Mouse (Mus musculus): ENCODE measurements around the gene Morn1.

The Morn1 gene

GRCm38 (mm10) chr4:155142836-155143235 lies 56.5 kb downstream of the Morn1 start:
- DNase-seq: no peak

DNA sequence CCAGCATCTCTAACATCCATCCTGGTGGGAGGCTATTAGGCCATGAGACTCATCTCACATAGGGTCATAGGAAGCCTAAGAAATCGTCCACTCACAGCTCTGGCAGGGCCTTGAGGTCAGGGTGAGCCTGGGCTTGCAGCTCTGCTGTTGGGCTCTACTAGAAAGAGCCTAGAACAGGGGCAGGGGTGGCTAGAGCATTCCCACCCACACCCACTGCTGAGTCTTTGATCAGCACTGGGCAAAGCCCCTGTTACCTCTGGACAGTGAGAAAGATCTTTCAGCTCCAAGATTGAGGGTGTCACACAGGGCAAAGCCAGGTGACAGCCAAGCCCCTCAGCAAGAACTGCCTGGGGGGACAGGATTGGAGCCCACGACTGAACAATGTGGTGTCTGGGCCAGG lies 57.0 kb downstream of the Morn1 start:
- no peak for DNase-seq

- peak; percentile 52 to 57 for DNase-seq
Measured at GRCm38 (mm10) chr4:155143871-155144502, 57.6 kb downstream of the Morn1 start.

DNA sequence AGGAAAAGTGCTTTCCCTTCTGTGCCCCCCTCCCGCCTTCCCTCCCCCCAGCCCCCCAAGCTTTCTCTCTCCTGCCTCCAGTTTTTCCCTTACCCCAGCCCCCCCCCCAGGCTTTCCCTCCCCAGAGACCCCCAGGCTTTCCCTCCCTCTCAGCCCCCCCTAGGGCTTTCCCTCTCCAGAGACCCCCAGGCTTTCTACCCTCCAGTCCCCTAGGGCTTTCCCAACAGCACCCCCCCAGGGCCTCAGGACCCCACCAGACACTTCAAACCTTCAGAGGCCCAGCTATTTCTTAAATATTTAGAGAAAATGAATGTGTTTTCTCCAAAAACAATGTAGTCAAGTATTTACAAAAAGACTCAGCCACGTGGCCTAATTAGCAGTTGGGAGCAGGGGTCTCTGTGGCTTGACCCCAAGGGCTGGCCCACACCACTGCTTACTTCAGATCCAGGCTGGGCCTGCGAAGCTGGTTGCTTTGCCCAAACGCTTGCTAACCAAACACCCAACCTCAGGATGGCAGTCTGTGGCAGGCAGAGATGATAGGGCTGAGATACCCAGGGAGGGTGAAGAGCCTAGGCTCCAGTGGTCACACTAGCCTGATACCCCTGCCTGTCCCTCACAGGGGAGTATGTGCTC lies 58.3 kb downstream of the Morn1 start:
- DNase-seq: no peak

DNA sequence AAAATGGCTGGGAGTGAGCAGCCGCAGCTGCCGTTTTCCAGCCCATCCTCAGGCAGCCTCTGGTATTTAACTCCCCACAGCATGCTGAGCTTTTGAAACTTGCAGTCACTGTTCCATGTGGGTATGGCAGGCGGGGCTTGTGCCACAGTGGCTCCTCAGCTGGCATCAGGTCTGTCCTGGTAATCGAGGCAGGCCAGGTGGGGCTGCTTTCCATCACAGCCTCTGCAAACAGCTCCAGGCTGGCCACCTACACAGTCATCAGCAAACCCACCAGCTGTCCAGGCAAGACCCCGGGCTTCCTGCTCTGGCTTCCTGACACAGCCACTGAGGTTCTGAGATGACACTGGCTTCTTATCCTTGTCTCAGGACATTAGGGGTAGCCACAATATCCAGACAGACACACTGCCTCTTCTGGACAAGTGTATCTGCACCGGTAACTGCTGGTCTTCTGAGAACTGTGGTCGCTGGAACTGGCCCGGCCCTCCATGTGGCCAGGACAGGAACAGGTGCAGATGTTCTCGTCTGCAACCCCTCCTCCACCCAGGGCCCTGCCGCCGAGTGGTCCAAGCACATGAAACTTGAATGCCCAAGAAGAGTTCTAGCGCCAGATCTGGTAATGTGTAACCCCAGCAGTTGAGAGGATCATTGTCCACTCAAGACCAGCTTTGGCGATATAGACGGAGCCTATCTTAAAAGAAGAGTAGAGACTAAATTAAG lies 59.9 kb downstream of the Morn1 start:
- DNase-seq: no peak

DNA sequence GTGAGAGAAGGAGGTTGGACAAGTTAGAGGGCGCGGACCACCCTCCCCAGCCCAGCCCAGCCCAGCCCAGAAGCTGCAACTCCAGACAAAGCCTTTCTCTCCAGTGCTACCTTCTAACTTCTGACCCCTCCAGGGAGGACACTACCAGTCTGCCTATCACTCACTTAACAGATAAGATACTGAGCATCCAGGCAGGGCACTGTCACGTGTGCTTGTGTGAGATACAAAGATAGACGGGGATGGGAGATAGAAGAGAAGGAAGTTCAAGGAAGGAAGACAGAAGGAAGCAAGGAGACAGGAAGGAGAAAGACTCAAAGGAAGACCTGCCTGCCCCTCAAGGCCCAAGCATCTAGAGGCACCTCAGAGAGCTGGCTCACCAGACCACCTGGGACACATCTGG lies 62.1 kb downstream of the Morn1 start:
- DNase-seq: no peak

DNA sequence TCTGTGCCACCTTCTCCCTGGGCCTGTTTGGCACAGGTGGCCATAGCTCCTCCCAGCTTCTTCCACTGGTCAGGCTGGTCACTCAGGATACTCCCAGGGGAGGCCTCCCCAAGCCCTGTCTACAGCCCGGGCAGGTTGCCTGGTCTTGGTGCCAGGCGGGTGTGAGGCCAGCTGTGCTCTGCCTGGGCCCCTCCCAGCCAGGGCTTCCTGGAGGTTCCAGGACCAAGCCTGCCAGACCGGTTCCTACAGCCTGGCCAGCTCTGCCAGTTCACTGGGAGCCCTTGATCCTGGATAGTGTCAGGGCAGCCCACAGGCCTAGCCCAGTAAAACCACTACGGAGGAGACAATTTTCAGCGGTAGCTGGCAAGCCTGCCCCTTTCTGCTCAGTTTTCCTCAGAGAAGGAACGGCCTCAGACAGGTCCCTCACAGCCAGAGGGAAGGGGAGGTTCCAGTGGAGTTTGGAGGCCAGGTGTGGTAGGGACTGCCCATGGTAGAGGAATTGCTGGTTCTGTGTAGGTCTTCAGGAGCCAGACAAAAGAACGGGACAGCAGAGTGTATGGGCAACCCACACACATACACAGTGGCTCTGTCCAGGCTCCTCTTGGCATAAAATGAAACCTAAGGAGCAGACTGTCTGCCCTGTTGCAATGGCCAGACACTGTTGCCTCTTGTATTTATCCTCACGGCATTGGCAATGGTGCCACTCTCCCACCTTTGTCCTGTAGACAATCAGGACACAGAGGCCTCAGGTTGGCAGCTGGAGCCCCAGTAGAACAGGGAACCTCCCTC lies 62.7 kb downstream of the Morn1 start:
- DNase-seq: peak; percentile 58 to 59

- no peak for DNase-seq
Measured at GRCm38 (mm10) chr4:155149941-155150275, 63.5 kb downstream of the Morn1 start.

DNA sequence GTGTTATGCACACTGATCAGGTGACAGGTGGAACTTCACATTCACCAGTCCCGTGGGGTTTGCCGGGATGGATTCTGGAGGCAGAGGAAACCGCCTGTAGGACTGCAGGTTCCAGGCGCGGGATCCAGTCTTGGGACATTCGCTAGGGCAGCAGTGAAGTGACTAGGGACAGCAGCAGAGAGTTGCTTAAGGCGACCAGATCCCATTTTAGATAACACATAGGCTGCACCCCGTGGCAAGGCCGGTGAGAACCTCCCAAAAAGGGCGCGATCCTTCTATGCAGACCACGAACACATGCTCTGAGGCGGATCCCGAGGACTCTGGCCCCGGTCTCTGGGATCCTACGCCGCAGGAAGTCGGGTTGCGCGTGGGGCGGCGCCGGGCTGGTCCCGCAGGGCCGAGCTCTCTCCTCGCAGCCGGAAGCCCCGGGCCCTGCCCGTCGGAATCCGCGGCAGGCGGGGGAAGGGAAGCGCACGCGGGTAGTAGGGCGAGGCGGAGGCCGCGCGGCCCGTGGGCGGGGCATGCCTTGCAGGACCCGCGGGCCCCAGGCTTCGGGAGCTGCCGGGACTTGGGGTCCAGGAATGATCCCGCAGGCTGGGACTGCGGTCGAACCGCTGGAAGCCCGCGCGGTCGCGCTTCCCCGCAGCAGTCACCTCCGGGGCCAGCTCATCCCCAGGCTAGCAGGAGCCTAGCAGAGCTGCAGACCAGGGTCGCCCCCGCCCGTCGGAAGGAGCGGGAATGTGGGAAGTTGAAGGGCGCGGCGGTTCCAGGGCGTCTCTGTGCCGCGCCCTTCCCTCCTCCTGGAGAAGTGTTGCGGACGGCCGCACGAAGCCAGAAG lies 64.1 kb downstream of the Morn1 start:
- DNase-seq: peak; percentile 65 to 66

DNA sequence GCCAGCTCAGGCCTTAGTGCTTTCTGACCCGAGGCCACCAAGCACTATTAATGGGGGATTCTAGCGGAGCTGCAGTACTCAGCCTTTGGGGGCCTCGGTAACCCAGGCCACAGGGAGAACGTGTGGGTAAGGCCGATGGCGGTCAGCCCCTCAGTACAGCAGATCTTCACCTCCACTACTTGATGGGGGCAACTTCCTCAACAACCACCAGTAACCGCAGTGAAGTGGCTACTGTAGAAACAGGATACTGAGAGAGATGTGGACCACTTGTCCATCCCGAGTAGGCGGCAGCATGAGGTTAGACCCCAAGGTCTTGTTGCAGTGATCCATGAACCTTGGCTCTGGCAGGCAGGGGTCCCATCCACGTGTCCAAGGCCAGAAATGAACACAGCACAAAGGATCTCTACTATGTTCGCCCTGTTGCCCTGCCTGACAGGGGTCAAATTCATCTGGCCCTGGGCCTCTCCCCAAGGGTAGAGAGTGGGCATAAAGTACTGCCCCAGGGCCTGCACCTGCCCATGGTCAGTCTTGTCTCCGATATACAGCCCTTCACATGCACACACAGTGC lies 64.9 kb downstream of the Morn1 start:
- peak in 1 of 2 experiments; percentile 47 for DNase-seq

GRCm38 (mm10) chr4:155151845-155152244 lies 65.5 kb downstream of the Morn1 start:
- no peak for DNase-seq

DNA sequence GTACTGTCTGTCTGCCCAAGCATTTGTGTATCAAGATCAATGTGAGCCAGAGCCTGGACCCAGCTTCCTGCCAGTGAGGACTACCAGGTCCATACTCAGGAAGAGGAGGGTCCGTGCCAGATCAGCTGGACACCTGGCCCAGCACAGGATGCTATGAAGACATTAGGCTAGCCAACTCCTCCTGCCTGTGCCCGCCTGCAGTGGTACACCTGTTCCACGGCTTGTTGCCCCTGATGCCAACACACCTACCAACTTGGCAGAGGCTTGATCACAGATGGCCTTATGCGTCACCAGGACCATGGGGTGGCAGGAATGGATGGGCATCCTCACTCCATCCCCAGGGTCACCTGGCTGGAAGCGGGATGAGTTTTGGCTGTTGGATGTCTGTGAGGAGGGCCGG lies 66.1 kb downstream of the Morn1 start:
- DNase-seq: peak; percentile 92 to 97

DNA sequence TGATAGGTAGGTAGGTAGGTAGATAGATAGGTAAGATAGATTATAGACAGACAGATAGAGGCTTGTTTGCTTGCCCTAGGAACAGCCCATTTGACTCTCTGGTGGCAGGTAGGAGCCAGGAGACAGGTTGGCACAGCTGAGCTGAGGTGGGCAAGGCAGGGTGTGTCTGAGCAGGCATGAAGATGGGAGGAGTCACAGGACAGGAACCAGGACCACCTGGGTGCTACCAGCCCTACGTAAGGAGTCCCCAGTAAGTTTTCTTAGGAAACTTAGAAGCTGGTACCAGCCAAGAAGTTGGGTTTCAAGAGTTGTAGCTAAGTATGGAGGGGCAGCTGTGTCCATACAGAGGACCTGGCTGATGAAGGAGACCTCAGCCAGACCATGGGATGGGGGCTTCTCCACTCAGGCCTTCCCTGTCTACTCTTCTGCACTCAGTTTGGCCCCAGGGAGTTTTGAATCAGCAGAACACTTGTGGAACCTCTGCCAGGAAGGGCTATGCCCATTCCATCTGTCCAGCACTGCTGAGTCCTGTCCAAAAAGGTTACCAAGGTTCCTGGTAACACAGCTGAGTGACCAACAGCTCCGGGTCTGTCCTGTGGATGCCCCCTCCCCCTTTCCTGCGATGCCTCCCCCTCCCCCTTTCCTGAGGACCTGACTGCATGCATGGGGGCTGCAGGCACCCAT lies 67.2 kb downstream of the Morn1 start:
- no peak for DNase-seq

DNA sequence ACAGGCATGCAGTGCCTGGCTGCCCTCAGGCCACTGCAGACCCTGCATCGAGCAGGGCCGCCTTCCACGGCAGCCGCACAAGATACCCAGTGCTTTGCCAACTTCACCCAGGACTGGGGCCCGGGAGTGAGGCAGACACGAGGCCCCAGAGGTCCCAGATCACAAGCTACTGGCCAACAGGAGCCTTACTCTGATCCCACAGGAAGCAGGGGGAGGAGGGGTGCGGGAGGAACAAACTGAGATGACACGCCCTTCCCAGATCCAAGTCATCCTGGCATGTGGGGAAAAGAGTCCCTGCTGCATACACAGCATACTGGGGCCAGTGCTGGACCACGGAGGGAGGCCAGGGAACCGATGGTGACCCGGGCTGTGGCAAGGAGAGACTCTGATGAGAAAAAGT lies 68.6 kb downstream of the Morn1 start:
- DNase-seq: no peak

DNA sequence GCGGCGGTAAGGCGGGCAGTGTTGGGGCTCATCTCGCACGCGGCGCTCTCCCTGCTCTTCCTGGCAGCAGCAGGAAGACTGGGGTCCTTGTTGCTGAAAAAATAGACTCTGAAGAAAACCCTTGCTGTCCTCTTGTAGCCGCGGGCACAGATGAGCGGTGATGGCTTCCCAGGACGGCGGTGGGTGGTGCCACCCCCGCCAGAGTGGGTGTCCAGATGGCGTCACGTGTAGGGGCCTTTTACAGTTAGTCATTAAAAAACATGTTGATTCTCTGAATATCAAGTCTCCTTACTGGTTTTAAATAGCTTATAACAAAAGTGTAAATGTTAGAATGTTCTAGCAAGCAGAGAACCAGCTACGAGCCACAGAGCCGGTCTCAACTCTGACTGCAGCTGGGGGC lies 70.4 kb downstream of the Morn1 start:
- no peak for DNase-seq

- DNase-seq: no peak
Measured at GRCm38 (mm10) chr4:155157871-155158542, 71.6 kb downstream of the Morn1 start.

GRCm38 (mm10) chr4:155158543-155158917 lies 72.2 kb downstream of the Morn1 start:
- DNase-seq: no peak

DNA sequence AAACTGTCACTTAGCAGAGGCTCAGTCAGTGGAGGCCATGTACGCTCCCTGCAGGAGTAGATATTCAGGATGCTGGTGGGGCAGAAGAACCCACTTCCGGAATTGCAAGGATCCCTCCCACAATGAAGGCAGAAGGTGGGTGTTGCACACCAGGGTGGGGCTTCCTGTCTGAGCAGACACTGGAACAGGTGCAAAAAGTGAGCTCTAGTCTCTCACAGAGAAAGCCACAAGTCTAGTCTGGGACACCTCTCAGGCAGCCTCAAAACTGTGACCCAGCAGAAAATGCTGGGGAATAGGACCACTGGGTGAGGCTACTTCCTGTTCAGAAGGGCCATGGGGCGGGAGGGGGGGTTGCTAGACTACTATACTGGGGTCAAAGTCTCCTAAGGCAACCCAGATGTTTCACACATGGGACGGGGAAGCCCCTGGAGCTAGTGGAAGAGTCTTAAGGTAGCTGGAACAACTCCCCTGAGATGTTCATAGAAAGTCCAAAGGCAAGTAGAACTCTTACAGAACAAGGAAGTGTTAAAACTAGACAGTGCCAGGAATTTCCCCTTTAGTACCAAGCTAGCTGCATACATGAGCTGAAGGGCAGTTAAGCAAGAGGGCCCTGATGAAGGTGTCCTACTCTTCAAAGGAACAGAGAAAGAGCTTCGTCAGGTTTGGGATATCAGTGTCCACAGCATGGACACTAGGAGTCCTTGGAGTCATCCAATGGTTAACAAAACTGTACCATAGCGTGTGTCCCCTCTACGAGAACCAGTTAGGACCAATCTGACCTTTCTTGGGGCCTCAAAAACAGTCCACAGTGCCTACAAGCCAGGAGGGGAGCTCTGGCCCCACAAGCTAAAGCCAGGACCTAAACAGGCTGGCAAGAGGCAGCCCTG lies 76.3 kb downstream of the Morn1 start:
- DNase-seq: no peak

DNA sequence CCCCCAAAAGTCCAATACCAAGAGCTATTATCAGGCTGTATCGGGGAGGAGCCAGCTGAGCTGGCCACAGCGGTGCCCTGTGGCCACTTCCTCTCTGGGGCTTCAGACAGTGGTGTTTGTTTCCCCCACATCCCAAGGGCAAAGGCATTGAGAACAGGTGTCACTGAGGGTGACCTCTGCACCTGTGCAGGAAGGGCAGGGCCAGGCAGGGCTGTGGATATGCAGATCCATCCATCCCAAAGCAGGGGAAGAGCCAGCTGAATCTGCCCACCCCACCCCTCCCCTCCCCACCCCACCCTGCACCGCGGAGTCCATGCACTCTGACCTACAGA lies 76.9 kb downstream of the Morn1 start:
- no peak for DNase-seq

- no peak for DNase-seq
Measured at GRCm38 (mm10) chr4:155163685-155164084, 77.3 kb downstream of the Morn1 start.
